Mouse (Mus musculus) right cerebral cortex, adult 2 months (tissue): ENCODE measurements around the gene Mrps36.
"Not testable (repeated sequence)": the region's sequence is repeated elsewhere in the genome, so short reads cannot be mapped to it uniquely, and the experiment has no call there.

Experiments used
- DNase-seq, 2 experiments: peaks; one replicate each; pipeline ENCODE4 v3.0.0; 2021 to 2022; ENCODE audit warnings: low spot score in 2 of 2

Mrps36 gene

DNA sequence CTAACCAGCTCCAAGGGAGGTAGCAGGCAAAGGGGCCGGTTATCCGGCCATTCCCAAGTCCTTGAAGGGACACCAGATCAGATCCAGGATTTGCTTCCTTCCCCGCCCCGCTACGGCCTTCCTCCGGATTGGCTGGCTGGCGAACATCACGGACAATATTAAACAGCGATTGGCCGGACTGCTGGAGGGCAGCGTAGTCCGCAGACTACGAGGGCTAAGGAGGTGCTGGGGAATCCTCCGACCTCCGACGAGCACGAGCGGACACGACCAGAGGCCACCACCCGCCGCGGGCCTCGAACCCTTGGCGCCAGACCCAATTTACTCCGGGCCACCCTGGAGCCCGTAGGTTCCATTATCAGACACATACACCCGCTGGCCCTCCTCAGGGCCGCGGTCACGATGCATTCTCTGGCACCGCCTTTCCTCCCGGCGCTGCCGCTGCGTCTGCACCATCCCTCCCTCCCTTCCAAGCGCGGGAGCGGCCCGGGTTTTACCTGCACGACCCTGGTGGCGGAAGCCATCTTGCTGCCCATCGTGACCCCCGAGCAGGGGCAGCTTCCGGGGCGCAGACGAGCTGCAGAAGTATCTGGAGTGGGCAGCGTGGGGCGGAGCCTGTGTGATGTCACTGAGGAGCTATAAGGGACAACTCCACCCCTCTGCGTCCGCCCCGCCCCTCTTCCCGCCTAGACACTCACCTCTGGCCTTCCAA, at the start of gene Mrps36:
Mrps36 (minus strand) TSS at position 624 of the 709 bp plus-strand sequence.
- DNase-seq = peak; percentile 89 to 93

DNA sequence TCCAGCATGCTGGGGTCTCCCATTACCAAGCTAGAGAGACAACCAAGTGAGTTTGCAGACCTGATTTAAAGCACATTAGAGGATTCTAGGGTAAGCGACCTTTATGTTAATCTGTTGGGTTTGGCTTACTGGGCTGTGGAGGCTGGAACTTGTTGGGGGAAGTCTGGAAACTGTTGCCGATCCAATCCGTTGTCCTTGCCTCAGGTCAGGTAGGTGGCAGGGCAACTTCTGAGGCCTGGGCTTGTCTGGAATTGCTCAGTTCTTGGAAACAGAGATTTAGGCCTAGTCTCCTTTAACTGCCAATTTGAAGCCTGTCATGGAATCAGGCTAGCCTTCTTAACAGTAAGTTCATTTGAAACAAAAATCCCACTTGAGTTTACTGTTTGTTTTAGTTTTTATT, 44.6 kb upstream of the Mrps36 start:
- no peak for DNase-seq

DNA sequence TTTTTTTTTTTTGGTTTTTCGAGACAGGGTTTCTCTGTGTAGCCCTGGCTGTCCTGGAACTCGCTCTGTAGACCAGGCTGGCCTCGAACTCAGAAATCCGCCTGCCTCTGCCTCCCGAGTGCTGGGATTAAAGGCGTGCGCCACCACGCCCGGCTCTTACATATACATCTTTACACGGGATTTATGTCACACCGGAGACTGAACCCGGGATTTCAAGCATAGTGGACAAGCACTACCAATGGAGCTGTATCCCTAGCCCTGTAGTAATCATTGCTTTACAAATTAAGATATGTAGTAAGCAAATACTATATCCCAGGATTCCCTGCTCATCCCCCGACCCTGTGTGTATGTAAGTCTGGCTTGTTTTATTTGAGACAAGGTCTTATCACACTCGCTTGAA, 43.6 kb upstream of the Mrps36 start:
- not testable (repeated sequence) for DNase-seq

DNA sequence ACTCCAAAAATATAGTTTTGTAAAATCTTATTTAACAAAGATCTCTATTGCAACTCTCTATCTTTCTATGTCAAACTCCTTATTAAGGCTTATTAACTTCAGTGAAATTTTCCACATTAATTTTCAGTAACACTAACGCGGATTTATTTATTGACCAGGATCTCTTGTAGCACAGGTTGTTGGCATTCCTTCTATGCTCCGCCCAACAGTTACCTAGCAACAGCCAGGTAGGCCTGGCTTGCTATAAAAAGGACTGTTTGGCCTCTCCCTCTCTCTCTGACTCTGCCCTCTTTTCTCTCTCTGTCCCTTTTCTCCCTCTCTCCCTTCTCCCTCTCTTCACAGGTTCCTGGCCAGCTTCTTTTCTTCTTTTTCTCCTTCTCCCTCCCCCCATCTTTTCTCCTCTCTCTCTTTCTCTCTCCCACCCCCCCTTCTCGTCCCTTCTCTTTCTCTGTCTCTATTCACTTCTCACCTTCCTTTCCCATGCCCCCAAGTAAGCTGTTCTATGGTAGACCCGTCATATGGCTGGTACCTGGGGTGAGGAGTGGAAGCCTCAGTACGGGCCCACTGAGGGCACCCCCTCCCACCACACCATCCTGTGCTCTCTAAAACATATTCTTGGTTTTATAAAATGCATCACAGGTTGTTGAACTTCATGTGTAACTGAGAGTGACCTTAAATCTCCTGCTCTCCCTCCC, 43.0 kb upstream of the Mrps36 start:
- no peak for DNase-seq

DNA sequence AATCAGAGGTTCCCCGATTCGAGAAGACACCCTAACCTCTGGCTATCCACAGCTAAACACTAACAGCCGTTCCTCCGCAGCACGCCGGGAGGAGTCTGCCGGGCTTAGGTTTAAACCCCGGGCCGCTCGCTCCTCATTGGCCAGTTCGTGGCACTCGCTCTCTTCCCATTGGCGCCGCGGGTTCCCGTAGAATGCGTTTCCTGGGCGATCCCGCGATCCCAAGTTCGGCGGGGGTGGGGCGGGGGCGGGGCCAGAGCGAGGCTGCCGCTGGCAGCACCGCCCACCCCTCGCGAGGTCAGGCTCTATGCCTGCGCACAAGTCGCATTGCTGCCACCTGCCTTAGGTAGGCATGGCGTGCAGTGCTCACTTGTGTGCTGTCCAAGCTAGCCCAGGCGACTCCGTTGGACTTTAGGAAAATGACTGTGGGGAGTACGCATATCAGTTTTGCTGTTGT, 42.0 kb upstream of the Mrps36 start, which contains the start of gene Ccnb1:
Ccnb1 (minus strand) TSS at position 157 of the 454 bp plus-strand sequence.
- peak; percentile 88 for DNase-seq

DNA sequence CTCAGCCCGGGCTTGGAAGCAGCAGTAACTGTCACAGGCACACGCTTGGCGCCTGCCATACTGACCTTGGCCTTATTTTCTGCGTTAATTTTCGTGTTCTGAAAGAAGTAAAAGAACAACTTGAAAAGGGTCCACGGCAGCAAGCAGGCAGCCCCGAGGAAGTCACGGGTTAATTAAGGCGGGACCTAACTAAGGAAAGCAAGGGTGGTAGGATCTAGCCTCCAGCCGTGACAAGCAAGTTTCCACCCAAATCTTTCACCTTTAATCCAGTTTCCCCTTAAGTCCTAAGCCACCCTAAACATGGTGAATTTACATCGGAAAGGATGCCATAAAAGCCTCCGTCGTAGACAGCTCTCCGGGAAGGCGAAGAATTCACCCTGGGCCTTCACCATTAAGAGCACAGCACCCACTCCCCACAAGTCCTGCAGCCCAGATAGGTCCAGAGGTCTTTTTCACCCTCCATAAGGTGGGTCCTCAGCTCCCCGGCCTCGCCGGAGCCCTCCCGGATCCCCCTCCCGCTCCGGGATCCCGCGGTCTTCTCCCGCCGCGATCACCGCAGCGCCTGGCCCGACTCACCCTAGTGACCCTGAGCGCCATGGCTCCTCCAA, 41.5 kb upstream of the Mrps36 start:
- no peak for DNase-seq

DNA sequence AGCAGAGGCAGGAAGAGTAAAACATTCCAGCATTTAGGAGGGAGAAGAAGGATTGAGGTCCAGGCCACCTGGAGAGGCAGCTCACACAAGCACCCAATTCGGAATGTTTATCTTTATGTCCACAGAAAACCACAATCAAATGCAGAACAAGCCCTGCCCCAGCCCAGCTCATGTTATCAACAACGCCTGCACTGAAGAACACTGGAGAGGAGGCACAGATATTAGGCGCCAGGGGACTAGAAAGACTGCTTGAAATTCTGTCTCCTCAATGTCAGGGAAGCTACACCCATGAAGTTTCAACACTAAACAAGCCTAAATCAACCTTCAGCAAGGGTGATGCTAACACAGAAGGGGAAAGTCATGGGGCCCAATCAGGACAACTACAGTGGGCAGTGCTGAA, 33.0 kb upstream of the Mrps36 start:
- DNase-seq = no peak

DNA sequence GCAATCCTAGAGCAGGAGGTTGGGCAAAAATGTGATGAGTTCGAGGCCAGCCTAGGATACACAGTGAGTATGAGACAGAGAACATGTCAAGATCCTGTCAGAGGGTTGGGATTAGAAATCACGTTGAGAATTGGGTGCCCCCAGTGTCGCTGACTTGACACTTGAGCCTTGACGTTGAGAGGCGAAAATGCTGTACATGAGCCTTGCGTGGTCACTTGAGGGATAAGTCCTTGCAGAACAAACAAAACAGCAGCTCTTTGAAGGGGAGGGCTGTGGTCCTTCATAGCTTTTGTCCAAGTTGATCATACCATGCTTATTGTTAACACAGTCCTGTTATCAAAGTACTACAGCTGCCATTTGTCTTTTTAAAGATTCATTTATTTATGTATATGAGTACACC, 32.3 kb upstream of the Mrps36 start:
- DNase-seq = no peak

DNA sequence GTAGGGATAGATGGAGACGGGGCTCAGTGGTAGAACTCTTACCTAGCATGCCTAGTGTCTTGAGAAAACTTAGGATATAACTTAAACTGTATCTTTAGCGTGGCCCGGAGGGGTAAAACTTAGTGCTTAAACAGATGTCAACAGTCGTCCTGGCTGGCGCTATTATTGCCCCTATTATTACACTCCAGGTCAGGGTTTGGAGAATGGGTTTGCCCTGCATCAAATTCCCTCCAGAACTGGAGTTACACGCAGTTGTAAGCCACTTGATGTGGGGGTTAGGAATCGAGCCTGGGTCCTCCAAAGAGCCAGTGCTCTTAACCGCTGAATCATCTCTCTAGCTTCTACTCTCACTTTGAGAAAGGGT, 31.6 kb upstream of the Mrps36 start:
- no peak for DNase-seq

DNA sequence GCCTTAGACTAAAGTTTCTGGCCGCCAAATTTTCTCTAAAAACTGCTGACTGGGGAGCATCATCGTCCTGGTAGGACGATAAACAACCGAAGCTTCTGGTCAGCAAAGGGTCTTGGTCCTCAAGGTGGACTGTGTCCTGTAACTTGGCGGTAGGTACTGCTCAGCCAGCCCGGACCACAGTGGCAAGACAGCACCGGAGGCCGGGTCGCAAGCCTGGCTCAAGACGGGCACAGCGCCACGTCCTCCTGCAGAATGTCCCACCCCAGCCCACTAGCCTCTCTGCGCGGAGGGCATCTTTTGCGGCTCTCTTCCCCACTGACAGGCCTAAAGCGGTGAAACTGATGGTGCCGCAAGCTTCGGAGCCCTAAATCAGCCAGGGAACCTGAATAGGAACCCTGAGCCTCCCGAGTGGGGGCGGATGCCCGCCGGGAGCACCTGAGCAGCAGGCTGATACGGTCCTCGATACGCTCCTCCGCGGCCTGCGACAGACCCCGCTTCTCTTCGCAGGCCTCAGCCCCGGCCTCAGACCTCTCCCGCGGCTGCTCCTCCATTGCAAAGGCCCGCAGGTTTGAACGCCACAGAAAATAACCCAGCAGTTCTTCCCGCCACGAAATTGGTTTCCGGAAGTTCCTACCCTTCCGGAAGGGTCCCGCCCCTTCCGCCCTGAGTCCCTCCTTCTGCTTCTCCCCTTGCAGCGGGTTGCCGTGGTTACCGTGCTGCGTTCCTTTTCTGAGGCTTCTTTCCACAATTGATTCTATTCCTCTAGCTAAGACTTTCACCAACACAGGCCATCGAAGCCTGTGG, 31.0 kb upstream of the Mrps36 start, which contains the start of gene Cenph:
Cenph (minus strand) TSS at position 648 of the 804 bp plus-strand sequence.
- peak; percentile 82 to 86 for DNase-seq

DNA sequence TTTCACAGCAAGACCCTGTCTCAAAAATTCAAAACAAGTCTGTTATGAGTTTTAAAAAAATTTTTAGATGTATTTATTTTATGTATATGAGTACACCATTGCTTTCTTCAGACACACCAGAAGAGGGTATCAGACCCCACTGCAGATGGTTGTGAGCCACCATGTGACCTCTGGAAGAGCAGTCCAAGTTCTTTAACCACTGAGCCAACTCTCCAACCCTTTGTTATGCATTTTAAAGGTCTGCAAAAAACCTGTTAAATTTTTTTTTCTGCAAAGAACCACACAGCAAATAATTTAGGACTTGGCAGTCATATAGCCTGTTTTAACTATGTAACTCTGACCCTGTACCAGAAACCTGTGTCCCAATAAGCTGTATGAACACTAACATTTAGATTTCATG, 30.2 kb upstream of the Mrps36 start:
- no peak for DNase-seq

DNA sequence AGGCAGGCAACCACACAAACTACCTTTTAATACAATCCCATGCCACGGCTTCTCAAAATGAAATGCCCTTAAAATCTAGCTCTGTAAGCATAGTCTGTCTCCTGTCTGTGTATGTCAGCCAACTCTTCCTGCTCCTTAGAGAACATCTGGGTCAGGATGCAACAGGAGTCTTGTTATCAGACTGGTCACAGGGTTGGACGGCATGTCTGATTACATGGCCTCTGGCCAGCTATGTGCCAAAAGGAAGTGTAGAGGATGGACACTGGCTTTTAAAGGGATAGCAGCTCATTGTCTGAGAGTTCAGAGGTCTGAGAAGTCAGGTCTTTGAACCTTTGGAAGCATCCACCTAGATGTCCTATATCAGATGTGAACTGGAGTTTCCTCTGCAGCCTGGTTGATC, 10.9 kb upstream of the Mrps36 start:
- DNase-seq = no peak

DNA sequence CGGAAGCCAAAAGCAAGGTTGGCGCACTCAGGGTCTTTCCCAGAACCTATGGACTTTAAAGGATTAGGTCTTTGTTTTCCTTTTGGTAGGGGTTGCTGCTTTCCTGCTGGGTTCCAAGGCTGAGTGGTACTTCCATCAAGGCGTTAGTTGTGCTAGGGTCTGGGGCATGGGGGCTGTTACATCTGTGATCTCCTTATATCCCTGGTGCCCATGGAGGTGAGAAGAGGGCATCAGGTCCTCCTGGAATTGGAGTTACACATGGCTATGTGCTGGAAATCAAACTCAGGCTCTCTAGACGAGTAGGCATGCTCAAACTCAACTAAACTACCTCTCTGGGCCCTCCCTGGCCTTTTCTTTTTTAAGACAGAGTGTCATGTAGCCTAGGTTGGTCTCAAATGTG, 9.7 kb upstream of the Mrps36 start:
- no peak for DNase-seq

DNA sequence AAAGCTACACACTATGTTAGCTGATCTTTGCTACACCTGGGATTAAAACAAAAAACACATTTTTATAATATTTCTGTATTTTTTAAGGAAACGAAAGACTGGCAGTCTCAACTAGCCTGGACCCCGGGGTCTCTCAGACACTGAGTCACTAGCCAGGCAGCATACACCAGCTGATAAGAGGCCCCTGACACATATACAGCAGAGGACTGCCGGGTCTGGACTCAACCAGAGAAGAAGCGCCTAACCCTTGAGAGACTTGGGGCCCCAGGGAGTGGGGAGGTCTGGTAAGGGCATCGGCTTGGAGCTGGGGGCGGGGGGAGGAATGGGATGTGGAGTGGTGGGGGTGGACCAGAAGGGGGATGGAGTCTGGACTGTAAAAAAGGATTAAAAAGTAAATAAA, 8.6 kb upstream of the Mrps36 start:
- DNase-seq = no peak

DNA sequence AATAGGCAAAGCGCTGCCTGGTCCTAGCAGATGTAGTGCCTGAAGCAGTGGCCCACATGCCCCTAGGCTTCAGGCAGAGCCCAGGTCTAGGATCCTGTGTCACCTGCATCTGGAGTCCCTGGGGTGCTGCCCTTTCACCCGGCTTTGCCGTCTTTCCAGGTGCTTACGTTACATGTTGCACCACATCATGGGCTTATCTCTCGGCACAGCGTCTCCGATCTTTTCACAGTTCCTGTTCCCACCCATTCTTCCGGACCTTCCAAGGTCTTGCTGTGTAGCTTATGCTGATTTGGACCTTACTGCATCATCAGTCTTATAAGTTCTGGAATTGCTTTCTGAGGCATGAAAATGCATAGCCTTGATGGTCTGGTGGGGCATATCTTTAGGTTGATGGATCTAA, 8.1 kb upstream of the Mrps36 start:
- DNase-seq = no peak

DNA sequence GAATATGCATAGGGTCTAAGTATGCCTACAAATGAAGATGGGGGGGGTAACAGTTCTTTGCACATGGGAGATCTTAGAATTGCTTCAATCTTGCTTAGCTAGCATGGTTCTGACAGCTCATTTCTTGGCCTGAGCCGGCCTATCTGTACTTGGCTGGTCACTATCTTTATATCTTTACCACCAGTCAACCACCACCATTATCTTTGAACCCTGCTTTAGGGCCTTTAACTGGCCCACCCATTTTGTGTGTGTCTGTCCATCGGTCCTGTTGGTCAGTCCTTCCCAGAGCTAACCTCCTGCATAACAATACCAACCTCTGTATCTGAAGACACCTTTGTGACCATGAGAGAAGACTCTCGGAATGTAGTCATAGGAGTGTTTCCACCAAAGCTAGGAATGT, 6.9 kb upstream of the Mrps36 start:
- DNase-seq = no peak

DNA sequence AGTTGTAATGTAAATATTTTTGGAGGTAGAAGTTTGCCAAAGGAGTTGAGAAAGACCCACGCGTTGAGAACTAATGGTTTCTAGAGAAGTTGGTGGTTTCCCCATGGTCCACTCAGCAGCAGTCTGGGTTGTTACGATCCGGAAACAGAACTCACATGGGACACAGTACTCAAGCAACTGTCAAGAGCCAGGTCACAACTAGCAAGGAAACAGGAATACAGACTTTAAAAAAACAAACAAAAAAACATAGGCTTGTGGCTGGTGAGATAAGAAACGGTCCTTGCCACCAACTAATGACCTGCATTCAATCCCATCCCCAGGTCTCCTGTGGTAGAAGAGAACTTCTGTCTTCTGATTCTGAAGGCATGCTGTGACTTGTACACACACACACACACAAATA, 6.3 kb upstream of the Mrps36 start:
- no peak for DNase-seq

DNA sequence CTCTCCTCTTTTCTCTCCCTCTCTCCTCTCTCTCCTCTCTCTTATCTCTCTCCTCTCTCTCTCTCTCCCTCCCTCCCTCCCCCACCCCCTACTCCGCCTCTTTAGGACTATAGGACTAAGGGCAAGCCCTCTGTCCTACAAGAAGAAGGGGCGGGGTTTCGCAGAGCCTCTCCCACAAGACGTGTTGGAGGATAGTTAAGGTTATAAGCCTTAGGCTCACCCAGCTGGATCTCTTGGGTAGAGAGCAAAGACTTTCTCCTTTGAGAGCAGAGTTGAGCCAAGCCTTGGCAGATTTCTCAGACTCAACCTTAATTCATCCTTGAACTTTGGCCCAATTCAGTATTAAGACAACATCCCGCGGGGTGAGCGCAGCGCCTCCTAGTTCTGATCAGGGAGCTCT, 4.2 kb upstream of the Mrps36 start:
- no peak for DNase-seq

DNA sequence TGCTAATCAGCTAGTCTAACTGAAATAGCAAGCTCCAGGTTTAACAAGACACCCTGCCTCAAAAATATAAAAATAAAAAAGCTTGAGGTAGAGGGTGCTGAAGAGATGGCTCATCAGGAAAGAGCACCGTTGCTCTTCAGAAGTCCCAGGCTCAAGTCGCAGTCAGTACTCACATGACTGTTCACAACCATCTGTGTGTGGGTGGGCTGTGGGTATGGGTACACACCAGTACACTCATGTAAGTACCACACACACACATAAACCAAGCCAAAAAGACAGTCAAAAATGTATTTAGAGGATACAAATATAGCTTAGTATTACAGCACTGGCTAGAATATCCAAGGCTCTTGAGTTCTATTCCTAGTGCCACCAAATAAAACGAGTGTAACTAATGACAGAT, 1.6 kb upstream of the Mrps36 start:
- peak; percentile 56 to 63 for DNase-seq

DNA sequence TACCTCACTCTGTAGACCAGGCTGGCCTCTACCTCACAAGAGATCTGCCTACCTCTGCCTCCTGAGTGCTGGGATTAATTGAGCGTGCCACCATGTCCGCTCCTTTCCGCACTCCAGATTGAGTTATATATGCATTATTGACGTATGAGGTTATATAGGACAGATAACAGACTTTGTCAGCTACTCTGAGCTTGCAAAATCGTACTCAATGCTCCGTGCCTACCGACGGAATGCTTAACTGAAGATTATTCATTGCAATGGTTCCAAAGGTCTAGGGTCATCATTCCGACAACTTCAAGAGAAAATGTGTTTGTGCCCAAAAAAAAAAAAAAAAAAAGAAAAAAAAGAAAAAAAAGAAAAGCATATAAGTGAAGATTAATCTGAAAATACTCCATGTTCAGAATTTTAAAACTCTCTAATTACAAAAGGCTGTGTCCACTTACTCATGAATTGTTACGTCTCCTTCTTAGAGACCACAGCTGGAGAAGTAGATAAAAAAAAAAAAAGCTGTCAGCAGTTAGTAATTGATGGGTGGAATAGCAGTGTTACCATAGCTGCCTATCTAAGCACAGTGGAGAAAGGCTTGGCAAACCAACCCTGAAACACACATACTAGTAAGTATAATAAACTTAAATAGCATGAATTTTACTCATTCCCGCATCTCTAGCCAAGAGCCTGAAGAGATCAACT, 968 bp downstream of the Mrps36 start:
- DNase-seq = no peak

DNA sequence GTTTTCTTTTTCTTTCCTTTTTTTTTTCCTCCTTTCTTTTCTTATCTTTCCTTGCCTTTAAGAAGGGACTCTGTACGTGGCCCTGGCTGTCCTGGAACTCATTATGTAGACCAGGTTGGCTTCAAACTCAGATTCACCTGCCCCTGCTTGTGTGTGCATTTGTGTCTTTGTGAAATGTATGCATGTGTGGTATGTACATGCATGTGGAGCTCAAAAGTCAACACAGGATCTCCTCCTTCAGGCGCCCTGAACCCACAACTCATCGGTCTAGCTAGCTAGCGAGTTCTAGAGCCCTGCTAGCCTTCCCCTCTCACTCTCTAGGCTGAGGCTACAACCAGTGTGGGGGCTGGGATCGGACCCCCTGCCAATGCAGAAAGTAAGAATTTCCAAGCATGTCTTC, 1.6 kb downstream of the Mrps36 start:
- no peak for DNase-seq

DNA sequence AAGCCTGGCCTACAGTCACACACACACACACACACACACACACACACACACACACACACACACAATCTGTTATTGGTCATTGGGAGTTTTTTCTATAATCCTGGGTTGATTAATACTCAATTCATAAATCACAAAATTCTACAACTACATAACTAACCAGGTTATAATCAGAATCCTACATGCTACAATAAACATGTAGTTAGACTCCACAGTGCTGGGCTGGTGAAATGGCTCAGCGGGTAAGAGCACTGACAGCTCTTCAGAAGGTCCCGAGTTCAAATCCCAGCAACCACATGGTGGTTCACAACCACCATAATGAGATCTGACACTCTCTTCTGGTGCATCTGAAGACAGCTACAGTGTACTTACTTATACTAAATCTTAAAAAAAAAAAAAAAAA, 11.7 kb downstream of the Mrps36 start:
- DNase-seq = no peak
